Mouse (Mus musculus): ENCODE measurements at regions not wholly inside any gene's neighbourhood (a gene's known extent, or its start where the extent isn't known, plus 50 kb on each side); places are given as distances from the start of the nearest gene placed in this dataset.
A peak's percentile ranks its signal among the peaks of the same experiment; 100 is the strongest.

DNA sequence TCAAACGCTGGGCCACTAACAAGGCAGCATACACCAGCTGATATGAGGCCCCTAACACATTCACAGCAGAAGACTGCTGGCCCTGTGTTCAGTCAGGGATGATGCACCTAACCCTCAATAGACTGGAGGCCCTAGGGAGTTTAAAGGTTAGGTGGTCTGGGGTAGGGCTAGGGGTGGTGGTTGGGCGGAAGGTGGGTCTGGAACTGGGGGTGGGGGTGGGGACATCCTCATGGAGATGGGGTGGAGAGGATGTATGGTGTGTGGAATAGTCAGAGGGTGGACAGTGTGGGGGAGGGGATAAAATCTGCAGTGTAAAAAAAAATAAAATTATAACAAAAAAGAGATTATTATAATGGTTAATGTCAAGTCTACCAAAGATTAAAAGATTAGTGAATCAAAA, 165.6 kb upstream of the Slitrk3 start:
- no peaks in the 10 kb centered on the region for H3K9me3 ChIP-seq (ENCODE audit: control insufficient read depth, low read length)
- H3K27me3 ChIP-seq (ENCODE audit: control insufficient read depth, insufficient read depth, low read length): no peaks in the 10 kb centered on the region
- no peak overlapping the region for H3K4me2 ChIP-seq (replicated peaks; ENCODE audit: low read depth)
- no peak for TF ChIP-seq CTCF (IDR thresholded peaks at IDR 0.05; ENCODE audit: low read depth)
- no peak for TF ChIP-seq EP300 (optimal IDR thresholded peaks at IDR 0.05)
- ATAC-seq (ENCODE audit: low FRiP score, low TSS enrichment): no peak
- H3K36me3 ChIP-seq (ENCODE audit: control insufficient read depth, insufficient read depth, low read length): no peaks in the 10 kb centered on the region
- no peaks in the 10 kb centered on the region for H3K4me1 ChIP-seq (replicated peaks; ENCODE audit: control insufficient read depth, insufficient read depth)
- H3K27ac ChIP-seq (replicated peaks): no peak overlapping the region
- H3K4me3 ChIP-seq (ENCODE audit: low read depth, low read length): no peak overlapping the region
- no peak for DNase-seq (ENCODE audit: low spot score)
- WGBS: 85% methylated on average over 2 of the region's 2 CpGs
- no peak overlapping the region for H3K9ac ChIP-seq (ENCODE audit: low read length)

DNA sequence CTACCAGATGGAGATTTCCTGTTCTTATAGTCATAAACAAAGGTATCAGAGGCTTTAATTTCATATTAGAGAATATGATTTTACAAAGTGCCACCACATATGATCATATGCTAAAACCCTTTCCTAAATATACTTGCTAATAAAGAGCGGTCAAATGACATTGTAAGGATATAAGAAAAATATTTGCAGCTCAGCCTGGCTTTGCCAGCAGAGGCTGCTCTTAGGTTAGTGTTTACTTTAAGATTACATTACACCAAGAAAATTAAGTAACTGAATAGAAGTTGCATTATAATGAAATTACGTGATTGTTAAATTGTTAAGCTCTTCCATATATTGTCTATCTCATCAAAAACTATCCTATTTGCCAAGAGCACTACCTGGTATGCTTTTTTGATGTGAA, 159.6 kb upstream of the Slitrk3 start:
- Histone ChIP-seq H3K4me3 (ENCODE audit: low read depth, low read length) (no peak overlapping the region), H3K4me1 (replicated peaks; ENCODE audit: control insufficient read depth, insufficient read depth) (no peaks in the 10 kb centered on the region), H3K27ac (replicated peaks) (no peak overlapping the region), H3K4me2 (replicated peaks; ENCODE audit: low read depth) (no peak overlapping the region), H3K27me3 (ENCODE audit: control insufficient read depth, insufficient read depth, low read length) (no peaks in the 10 kb centered on the region), H3K36me3 (ENCODE audit: control insufficient read depth, insufficient read depth, low read length) (no peaks in the 10 kb centered on the region), H3K9ac (ENCODE audit: low read length) (no peak overlapping the region), H3K9me3 (ENCODE audit: control insufficient read depth, low read length) (no peaks in the 10 kb centered on the region)
- ATAC-seq (ENCODE audit: low FRiP score, low TSS enrichment) (no peak), DNase-seq (ENCODE audit: low spot score) (no peak)
- TF ChIP-seq CTCF (IDR thresholded peaks at IDR 0.05; ENCODE audit: low read depth): peak; percentile 34
- TF ChIP-seq EP300 (optimal IDR thresholded peaks at IDR 0.05): no peak
- 61% methylated on average over 2 of the region's 2 CpGs for WGBS

Measured in stomach, postnatal 0 days (tissue).